Comparison of ENCODE assay signal across 16 mouse cellular contexts in genomic region chr15:100414011-100414410, GRCm38 (mm10). TPM values are rescaled to one million over a fixed set of nuclear protein-coding genes. Genes with fewer than 3 reads are reported as not detected.
A peak's percentile ranks its signal among the peaks of the same experiment; 100 is the strongest.
DNase-seq lines count a peak whose midpoint lies in the region; ATAC-seq lines count a peak whose summit lies in the region.
"Had no signal": no experiment of that assay in that cellular context is flagged by ENCODE, and none has a peak within 500 bp of the region (broad histone marks: within the 10 kb centered on the region; RNA-seq: fewer than 3 reads in every experiment).

No protein-coding gene starts in this region.

- WGBS in liver, embryonic 12.5 days (ENCODE audit: insufficient replicate concordance) = 59% methylated on average over 4 of the region's 4 CpGs

- DNase-seq in kidney, adult 18-20 months = peak; percentile 41
- DNase-seq in kidney, adult 11 months = no peak
- peak; percentile 82 for DNase-seq in thymus, postnatal 14 days
- no peak for DNase-seq in cerebellum, adult 18-20 months
- no peak for DNase-seq in left cerebral cortex, adult 18-20 months (ENCODE audit: low spot score in 2 of 2)
- DNase-seq in cerebellum, adult 8-10 months = no peak
- DNase-seq: adrenal gland, postnatal 10 days; cerebellum, adult 9-10 months had no signal

- no peaks in the 10 kb centered on the region for H3K27me3 ChIP-seq in liver, embryonic 12.5 days (replicated peaks)
- H3K27me3 ChIP-seq: limb, embryonic 13.5 days; neural tube, embryonic 15.5 days had no signal

- peaks cover 69% of the 10 kb centered on the region for H3K36me3 ChIP-seq in liver, embryonic 12.5 days

- ATAC-seq in activated CD4-positive, CD25-positive, alpha-beta regulatory T cell, adult 4 months = peak; percentile 80
- ATAC-seq in liver, embryonic 12.5 days = peak; percentile 42; the same call in 1 of the 2 replicates

- peak overlapping the region; percentile 33; the same call in 1 of the 2 replicates for H3K9ac ChIP-seq in liver, embryonic 12.5 days
- H3K9ac ChIP-seq: limb, embryonic 13.5 days; neural tube, embryonic 15.5 days had no signal

- peak overlapping the region; percentile 85 for H3K27ac ChIP-seq in liver, embryonic 12.5 days
- H3K27ac ChIP-seq: heart, embryonic 10.5 days; limb, embryonic 13.5 days; neural tube, embryonic 15.5 days had no signal

- no peaks in the 10 kb centered on the region for H3K9me3 ChIP-seq in liver, embryonic 12.5 days (replicated peaks)
- H3K9me3 ChIP-seq: heart, embryonic 10.5 days; limb, embryonic 13.5 days; neural tube, embryonic 15.5 days had no signal

- H3K4me1 ChIP-seq in liver, embryonic 12.5 days = peaks cover 93% of the 10 kb centered on the region

- H3K4me3 ChIP-seq in liver, embryonic 12.5 days = no peak overlapping the region
- H3K4me3 ChIP-seq: erythroblast, embryonic 14.5 days; heart, embryonic 10.5 days; limb, embryonic 13.5 days; neural tube, embryonic 15.5 days had no signal

- H3K4me2 ChIP-seq in liver, embryonic 12.5 days = 0 out of 2 replicates have a peak overlapping the region, but pooled peaks have one; percentile 0
- H3K4me2 ChIP-seq: limb, embryonic 13.5 days; neural tube, embryonic 15.5 days had no signal

RNA-seq across cellular contexts. Expression of gene Gm5475, which starts 7.9 kb away (rescaled TPM):
- under 1 TPM in 1 of 2 experiments, not detected in 1; 0.33 TPM for polyA plus RNA-seq in activated CD4-positive, CD25-positive, alpha-beta regulatory T cell, adult 4 months (2017; shearing (Covaris generic))
- 0.06 and 0.08 TPM in 2 replicates for polyA plus RNA-seq in liver, embryonic 12.5 days (2016; fragmentation: Nextera tagmentation; extraction: Ambion mirVana)
- not detected for total RNA-seq in left cerebral cortex, adult 18-20 months (2021)
- total RNA-seq: ES-E14; layer of hippocampus, adult 18-20 months had no signal
- polyA plus RNA-seq: erythroblast, embryonic 14.5 days; heart, embryonic 10.5 days had no signal

RNA-seq across cellular contexts. Expression of gene Slc11a2, which starts 10.9 kb away (rescaled TPM):
- 10 to 100 TPM; 22.8 TPM for polyA plus RNA-seq in activated CD4-positive, CD25-positive, alpha-beta regulatory T cell, adult 4 months (2017; shearing (Covaris generic))
- polyA plus RNA-seq in liver, embryonic 12.5 days (2016; fragmentation: Nextera tagmentation; extraction: Ambion mirVana) = 56.5 and 59.7 TPM in 2 replicates
- total RNA-seq in left cerebral cortex, adult 18-20 months (2021) = 10 to 100 TPM; 49.0 to 61.6 TPM

RNA-seq across cellular contexts. Expression of gene Higd1c, which starts 49.7 kb away (rescaled TPM):
- not detected for polyA plus RNA-seq in activated CD4-positive, CD25-positive, alpha-beta regulatory T cell, adult 4 months (2017; shearing (Covaris generic))
- polyA plus RNA-seq in liver, embryonic 12.5 days (2016; fragmentation: Nextera tagmentation; extraction: Ambion mirVana) = not detected in 2 replicates
- total RNA-seq in left cerebral cortex, adult 18-20 months (2021) = not detected
- total RNA-seq: ES-E14; layer of hippocampus, adult 18-20 months had no signal
- polyA plus RNA-seq: erythroblast, embryonic 14.5 days; heart, embryonic 10.5 days; limb, embryonic 13.5 days; neural tube, embryonic 15.5 days had no signal

RNA-seq across cellular contexts. Expression of gene Letmd1, which starts 54.8 kb away (rescaled TPM):
- 10 to 100 TPM; 31.4 to 33.0 TPM for polyA plus RNA-seq in activated CD4-positive, CD25-positive, alpha-beta regulatory T cell, adult 4 months (2017; shearing (Covaris generic))
- 18.5 and 20.0 TPM in 2 replicates for polyA plus RNA-seq in liver, embryonic 12.5 days (2016; fragmentation: Nextera tagmentation; extraction: Ambion mirVana)
- 10 to 100 TPM; 55.3 to 63.7 TPM for total RNA-seq in left cerebral cortex, adult 18-20 months (2021)

Comparison
In these comparisons a context has a peak if more than half of its experiments do, and no peak if none do; other contexts are left out.
1. DNase-seq: peak in kidney, adult 18-20 months (single experiment) and thymus, postnatal 14 days (single experiment); none in kidney, adult 11 months (single experiment), cerebellum, adult 18-20 months (0 of 2), left cerebral cortex, adult 18-20 months (0 of 2) and cerebellum, adult 8-10 months (single experiment).